Mouse (Mus musculus) left cerebral cortex, adult 18-20 months (tissue): Measurements from ENCODE around the gene Pex16. TPM values are rescaled to one million over a fixed set of nuclear protein-coding genes. Genes with fewer than 3 reads are reported as not detected.

Experiments used
- DNase-seq, 2 experiments: peaks; one replicate each; pipeline ENCODE4 v3.0.0; 2021 to 2022; ENCODE audit warnings: low spot score in 2 of 2, mixed read lengths in 1 of 2
- long read RNA-seq, 2 experiments: library from polyadenylated mRNA; stranded (forward); transcript quantifications; one replicate each; pipeline ENCODE4 v2.0.0; 2021
- total RNA-seq, 2 experiments: library from RNA; stranded (reverse); gene quantifications; 2 replicates each; pipeline ENCODE4 v1.2.3; 2021

Gene Pex16
- 10 to 100 TPM; 27.3 to 29.1 TPM for total RNA-seq
- long read RNA-seq, experiment 1, transcript Pex16-201 (11 exons, 1,392 nt) = major isoform, 19 of 37 reads
- long read RNA-seq, experiment 1, partial matches to known transcripts = 10 of 37 reads
- long read RNA-seq, experiment 1, other reads (novel, unspliced or antisense) = 8 of 37 reads
- long read RNA-seq, experiment 2, transcript Pex16-201 (11 exons, 1,392 nt) = major isoform, 13 of 29 reads
- long read RNA-seq, experiment 2, partial matches to known transcripts = 6 of 29 reads
- long read RNA-seq, experiment 2, other reads (novel, unspliced or antisense) = 10 of 29 reads

- peak; percentile 53 to 58 for DNase-seq
Measured at GRCm38 (mm10) chr2:92374514-92374913, at the start of gene Pex16, which contains the start of gene Large2. Gene Pex16, plus strand, starts transcription at chr2:92374676. Gene Large2, minus strand, starts transcription at chr2:92374869.

- no peak for DNase-seq
Measured at GRCm38 (mm10) chr2:92325676-92326075, 48.8 kb upstream of the Pex16 start.

GRCm38 (mm10) chr2:92326221-92326620 is 48.3 kb upstream of the Pex16 start:
- DNase-seq = no peak

- no peak for DNase-seq
Measured at GRCm38 (mm10) chr2:92327601-92328000, 46.9 kb upstream of the Pex16 start.

- DNase-seq = no peak
Measured at GRCm38 (mm10) chr2:92328206-92328605, 46.3 kb upstream of the Pex16 start.

GRCm38 (mm10) chr2:92330840-92331239 is 43.6 kb upstream of the Pex16 start:
- DNase-seq = peak; percentile 21 to 39

- no peak for DNase-seq
Measured at GRCm38 (mm10) chr2:92331410-92331809, 43.1 kb upstream of the Pex16 start.

- DNase-seq = no peak
Measured at GRCm38 (mm10) chr2:92331871-92332270, 42.6 kb upstream of the Pex16 start.

- no peak for DNase-seq
Measured at GRCm38 (mm10) chr2:92342418-92342817, 32.1 kb upstream of the Pex16 start.

GRCm38 (mm10) chr2:92347191-92347590 is 27.3 kb upstream of the Pex16 start:
- DNase-seq = no peak

GRCm38 (mm10) chr2:92349589-92350425 is 24.7 kb upstream of the Pex16 start:
- no peak for DNase-seq

GRCm38 (mm10) chr2:92350686-92351085 is 23.8 kb upstream of the Pex16 start:
- DNase-seq = no peak

GRCm38 (mm10) chr2:92353402-92353801 is 21.1 kb upstream of the Pex16 start:
- no peak for DNase-seq

GRCm38 (mm10) chr2:92354224-92354623 is 20.3 kb upstream of the Pex16 start:
- no peak for DNase-seq

GRCm38 (mm10) chr2:92359301-92359700 is 15.2 kb upstream of the Pex16 start:
- no peak for DNase-seq

GRCm38 (mm10) chr2:92360186-92360823 is 14.2 kb upstream of the Pex16 start:
- no peak for DNase-seq

GRCm38 (mm10) chr2:92360893-92361292 is 13.6 kb upstream of the Pex16 start:
- no peak for DNase-seq

GRCm38 (mm10) chr2:92361795-92362194 is 12.7 kb upstream of the Pex16 start:
- no peak for DNase-seq

GRCm38 (mm10) chr2:92362571-92363228 is 11.8 kb upstream of the Pex16 start:
- DNase-seq = no peak

- DNase-seq = no peak
Measured at GRCm38 (mm10) chr2:92364086-92364485, 10.4 kb upstream of the Pex16 start.

GRCm38 (mm10) chr2:92365568-92365967 is 8.9 kb upstream of the Pex16 start:
- no peak for DNase-seq
